Mouse (Mus musculus): ENCODE data around the gene Trub1.

- no peak for TF ChIP-seq POLR2A (IDR thresholded peaks at IDR 0.05; ENCODE audit: extremely low read depth, insufficient read depth, low read length)
- no peak for TF ChIP-seq CTCF (IDR thresholded peaks at IDR 0.05; ENCODE audit: low read depth, low read length)
Observed at GRCm38 (mm10) chr19:57505048-57505932, 52.6 kb downstream of the Trub1 start.
